Mouse (Mus musculus) MEL (cell line): ENCODE results near the gene Tamm41.

Source experiments
- CTCF ChIP-seq, 3 experiments: IDR thresholded peaks in 2 of 3; conservative IDR thresholded peaks in 1 of 3; 2 replicates each; pipeline ENCODE4 v1.5.1; 2011 to 2012; ENCODE audit warnings: low read length in 3 of 3, low read depth in 2 of 3, mild to moderate bottlenecking in 2 of 3, improper control_type of control experiment in 1 of 3, inconsistent platforms in 1 of 3, mixed read lengths in 1 of 3, moderate library complexity in 1 of 3; ENCODE audit not compliant: control insufficient read depth in 1 of 3, insufficient read depth in 1 of 3, poor library complexity in 1 of 3, severe bottlenecking in 1 of 3
- GATA1 ChIP-seq: IDR thresholded peaks from 2 replicates; pipeline ENCODE4 v1.6.1; 2011; ENCODE audit warnings: low read depth, low read length, improper control_type of control experiment
- HCFC1 ChIP-seq: IDR thresholded peaks from 2 replicates; pipeline ENCODE4 v1.6.1; 2012; ENCODE audit warnings: low read depth, mild to moderate bottlenecking, inconsistent platforms, low read length, improper control_type of control experiment, moderate library complexity
- MAX ChIP-seq: IDR thresholded peaks from 2 replicates; pipeline ENCODE4 v1.6.1; 2011; ENCODE audit warnings: low read length, improper control_type of control experiment
- MEF2A ChIP-seq: IDR thresholded peaks from 2 replicates; pipeline ENCODE4 v1.6.1; 2014; ENCODE audit warnings: low read depth, mild to moderate bottlenecking, inconsistent platforms, low read length, improper control_type of control experiment; ENCODE audit not compliant: poor library complexity, insufficient replicate concordance, severe bottlenecking; ENCODE audit errors: extremely low read depth
- MYB ChIP-seq: IDR thresholded peaks from 2 replicates; pipeline ENCODE4 v1.6.1; 2011; ENCODE audit warnings: mild to moderate bottlenecking, low read depth, low read length, improper control_type of control experiment
- POLR2A ChIP-seq, 2 experiments: IDR thresholded peaks; 2 replicates each; pipeline ENCODE4 v1.6.1; 2011 to 2012; ENCODE audit warnings: low read length in 2 of 2, mild to moderate bottlenecking in 2 of 2, control low read depth in 1 of 2, improper control_type of control experiment in 1 of 2, low read depth in 1 of 2, moderate library complexity in 1 of 2; ENCODE audit not compliant: control insufficient read depth in 1 of 2, insufficient read depth in 1 of 2, poor library complexity in 1 of 2
- RCOR1 ChIP-seq: IDR thresholded peaks from 2 replicates; pipeline ENCODE4 v1.6.1; 2012; ENCODE audit warnings: low read depth, mild to moderate bottlenecking, inconsistent platforms, low read length, improper control_type of control experiment
- SIN3A ChIP-seq: IDR thresholded peaks from 2 replicates; pipeline ENCODE4 v1.6.1; 2012; ENCODE audit warnings: low read length, improper control_type of control experiment, inconsistent platforms
- TAL1 ChIP-seq: IDR thresholded peaks from 2 replicates; pipeline ENCODE4 v1.6.1; 2012; ENCODE audit warnings: mild to moderate bottlenecking, inconsistent platforms, low read length, moderate library complexity, mixed read lengths
- UBTF ChIP-seq: IDR thresholded peaks from 2 replicates; pipeline ENCODE4 v1.6.1; 2012; ENCODE audit warnings: low read depth, mild to moderate bottlenecking, inconsistent platforms, low read length, improper control_type of control experiment, moderate library complexity, borderline replicate concordance; ENCODE audit not compliant: insufficient read depth
- USF1 ChIP-seq: IDR thresholded peaks from 2 replicates; pipeline ENCODE4 v1.6.1; 2014; ENCODE audit warnings: low read depth, mild to moderate bottlenecking, inconsistent platforms, low read length, improper control_type of control experiment, moderate library complexity
- ZNF384 ChIP-seq: IDR thresholded peaks from 2 replicates; pipeline ENCODE4 v1.6.1; 2012; ENCODE audit warnings: low read depth, mild to moderate bottlenecking, inconsistent platforms, low read length, improper control_type of control experiment

DNA sequence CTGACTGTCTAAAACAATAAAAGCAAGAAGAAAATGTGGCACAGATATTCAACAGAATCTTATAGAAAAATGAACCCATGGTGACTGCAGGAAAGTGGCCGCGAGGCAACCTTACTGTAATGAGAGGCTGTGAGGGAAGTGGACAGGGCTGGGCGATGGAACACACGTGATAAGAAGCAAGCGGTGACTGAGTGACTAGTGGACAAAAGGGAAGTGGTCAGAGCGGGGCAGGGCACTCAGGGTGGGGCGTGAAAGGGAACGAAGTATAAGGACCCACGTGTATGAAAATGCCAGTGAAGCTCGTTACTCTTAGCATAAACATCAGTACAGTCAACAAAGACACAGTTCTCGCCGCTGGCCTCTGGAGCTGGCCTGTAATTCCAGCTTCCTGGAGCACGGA, 22.2 kb downstream of the Tamm41 start:
- TF ChIP-seq MYB: no peak
- no peak for TF ChIP-seq CTCF (IDR thresholded peaks at IDR 0.05 in 2 of 3, conservative IDR thresholded peaks at IDR 0.05 in 1 of 3; ENCODE audit: control insufficient read depth in 1 of 3, insufficient read depth in 1 of 3, low read depth in 2 of 3, low read length in 3 of 3, poor library complexity in 1 of 3, severe bottlenecking in 1 of 3)
- no peak for TF ChIP-seq POLR2A (IDR thresholded peaks at IDR 0.05; ENCODE audit: control insufficient read depth in 1 of 2, insufficient read depth in 1 of 2, low read depth in 1 of 2, low read length in 2 of 2, poor library complexity in 1 of 2)
- TF ChIP-seq HCFC1: no peak
- TF ChIP-seq GATA1: no peak
- TF ChIP-seq ZNF384: no peak
- no peak for TF ChIP-seq USF1
- TF ChIP-seq SIN3A: no peak
- TF ChIP-seq RCOR1: no peak
- TF ChIP-seq TAL1: no peak
- TF ChIP-seq UBTF: no peak
- no peak for TF ChIP-seq MAX
- TF ChIP-seq MEF2A: no peak
